Mouse (Mus musculus) forelimb bud, embryonic 11.5 days (tissue): ENCODE data around the gene Agap3.

Source experiments
- DNase-seq: peaks from one replicate; pipeline ENCODE4 v3.0.0-alpha.2; 2012; ENCODE audit warnings: low read depth, low spot score

Gene Agap3

GRCm38 (mm10) chr5:24474723-24475261, 22.8 kb downstream of the Agap3 start:
- DNase-seq, result no peak

- DNase-seq, result no peak
Measured at GRCm38 (mm10) chr5:24475476-24476241, 23.7 kb downstream of the Agap3 start.

GRCm38 (mm10) chr5:24477909-24478308, 25.9 kb downstream of the Agap3 start:
- no peak for DNase-seq

- peak; percentile 83 for DNase-seq
Measured at GRCm38 (mm10) chr5:24481647-24482046, 29.7 kb downstream of the Agap3 start.

- DNase-seq, result no peak
Measured at GRCm38 (mm10) chr5:24482247-24483079, 30.5 kb downstream of the Agap3 start.

GRCm38 (mm10) chr5:24483326-24483725, 31.3 kb downstream of the Agap3 start:
- DNase-seq, result peak; percentile 83

DNA sequence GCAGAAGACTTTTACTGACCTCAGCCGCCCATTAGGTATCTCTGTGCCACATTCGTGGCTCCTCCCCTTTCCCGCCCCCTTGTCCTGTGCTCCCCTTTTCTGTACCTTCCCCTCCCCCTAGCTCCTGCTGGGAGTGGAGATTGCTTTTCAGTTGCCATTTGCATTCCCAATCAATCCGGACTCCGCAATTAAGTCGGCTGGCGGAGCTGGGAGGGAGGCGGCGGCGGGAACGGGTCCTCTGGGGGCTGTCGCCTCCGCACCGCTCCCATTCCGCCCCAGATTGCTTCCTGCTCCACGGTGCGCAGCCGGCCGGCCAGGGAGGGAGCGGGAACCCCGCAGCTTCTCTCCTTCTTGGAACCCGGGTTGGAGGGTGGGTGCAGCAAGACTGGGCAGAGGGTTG, 33.0 kb downstream of the Agap3 start:
- DNase-seq, result no peak

- DNase-seq, result peak; percentile 85
Measured at GRCm38 (mm10) chr5:24486097-24486496, 34.1 kb downstream of the Agap3 start.

DNA sequence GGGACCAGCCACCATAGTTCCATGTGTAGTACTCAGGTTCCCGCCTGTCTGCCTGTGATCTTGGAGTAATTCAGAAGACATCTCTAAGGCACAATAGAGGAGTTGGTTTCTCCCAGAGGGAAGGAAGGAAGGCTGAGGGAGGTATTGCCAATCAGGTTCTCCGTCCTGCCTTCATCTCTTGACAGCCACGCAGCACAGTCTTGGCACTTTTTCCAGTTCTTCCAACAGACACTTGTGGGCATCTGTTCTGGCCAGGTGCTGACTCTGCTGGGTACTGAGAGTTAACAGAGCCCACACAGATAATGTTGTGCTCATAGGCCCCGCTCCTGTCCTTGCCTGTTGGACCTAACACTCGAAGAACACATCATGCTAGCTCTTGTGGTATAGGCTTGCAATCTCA, 34.8 kb downstream of the Agap3 start:
- DNase-seq, result no peak

- DNase-seq, result no peak
Measured at GRCm38 (mm10) chr5:24490413-24490920, 38.5 kb downstream of the Agap3 start.

GRCm38 (mm10) chr5:24492546-24493285, 40.7 kb downstream of the Agap3 start:
- no peak for DNase-seq

- DNase-seq, result no peak
Measured at GRCm38 (mm10) chr5:24495019-24495418, 43.0 kb downstream of the Agap3 start.

- no peak for DNase-seq
Measured at GRCm38 (mm10) chr5:24496756-24497155, 44.8 kb downstream of the Agap3 start.

- no peak for DNase-seq
Measured at GRCm38 (mm10) chr5:24497526-24497925, 45.5 kb downstream of the Agap3 start.

DNA sequence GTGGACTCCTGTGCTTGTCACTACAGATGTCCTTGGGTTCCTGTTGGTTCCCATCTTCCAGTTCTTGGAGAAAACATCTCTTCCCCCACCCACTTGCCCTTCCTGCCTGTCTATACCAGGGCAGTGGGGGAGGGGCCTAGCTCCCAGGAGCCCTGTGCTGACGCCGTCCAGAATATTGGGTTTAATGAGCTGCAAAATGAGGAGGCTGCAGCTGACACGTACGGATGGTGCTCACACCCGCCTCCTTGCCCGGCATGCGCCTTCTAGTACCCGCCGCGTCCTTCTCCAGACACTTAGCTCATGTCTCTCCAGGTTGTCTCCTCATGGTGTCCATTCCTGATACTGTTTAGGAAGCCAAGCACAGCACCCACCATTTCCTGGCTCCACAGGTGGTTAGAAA, 47.1 kb downstream of the Agap3 start:
- no peak for DNase-seq

- no peak for DNase-seq
Measured at GRCm38 (mm10) chr5:24500851-24501250, 48.9 kb downstream of the Agap3 start.

DNA sequence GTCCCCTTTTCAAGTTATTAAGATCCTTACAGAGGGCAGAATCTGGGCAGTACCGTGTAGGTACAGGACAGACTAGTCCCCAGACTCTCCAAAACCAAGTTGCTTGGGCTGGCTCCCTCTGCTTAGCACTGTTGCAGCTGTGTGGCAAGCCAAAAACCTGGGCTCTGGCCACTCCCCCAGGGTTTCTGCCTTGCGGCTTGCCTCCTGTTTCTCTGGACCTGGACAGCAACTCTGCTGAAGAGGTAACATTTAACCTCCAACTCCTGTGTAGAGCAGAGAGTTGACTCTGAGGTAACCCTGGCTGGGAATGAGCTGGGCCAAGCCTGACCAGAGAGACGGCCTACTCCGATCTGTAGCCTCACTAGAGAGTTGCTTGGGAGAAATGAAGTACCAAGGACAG, 50.8 kb downstream of the Agap3 start:
- no peak for DNase-seq

DNA sequence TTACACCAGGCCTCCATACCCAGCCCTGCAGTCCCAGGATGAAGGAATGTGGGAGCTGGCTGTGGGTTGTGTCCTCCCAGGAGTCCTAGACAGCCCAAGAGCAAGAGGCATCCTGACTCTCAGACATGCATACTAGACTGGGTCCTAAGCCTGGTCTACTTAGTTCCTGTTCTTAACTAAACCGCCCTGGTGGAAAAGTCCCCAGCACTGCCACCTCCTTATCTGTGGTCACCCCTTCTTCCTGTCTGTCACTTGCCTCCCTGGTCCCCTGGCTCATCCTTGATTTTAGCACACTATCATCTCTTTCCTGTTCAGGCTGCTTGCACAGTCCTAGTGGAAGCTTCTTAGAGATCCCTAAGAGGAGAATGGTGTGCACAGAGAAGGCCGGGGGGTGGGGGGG, 53.5 kb downstream of the Agap3 start:
- no peak for DNase-seq

- no peak for DNase-seq
Measured at GRCm38 (mm10) chr5:24508406-24508805, 56.4 kb downstream of the Agap3 start.

- DNase-seq, result no peak
Measured at GRCm38 (mm10) chr5:24510635-24511034, 58.7 kb downstream of the Agap3 start.

DNA sequence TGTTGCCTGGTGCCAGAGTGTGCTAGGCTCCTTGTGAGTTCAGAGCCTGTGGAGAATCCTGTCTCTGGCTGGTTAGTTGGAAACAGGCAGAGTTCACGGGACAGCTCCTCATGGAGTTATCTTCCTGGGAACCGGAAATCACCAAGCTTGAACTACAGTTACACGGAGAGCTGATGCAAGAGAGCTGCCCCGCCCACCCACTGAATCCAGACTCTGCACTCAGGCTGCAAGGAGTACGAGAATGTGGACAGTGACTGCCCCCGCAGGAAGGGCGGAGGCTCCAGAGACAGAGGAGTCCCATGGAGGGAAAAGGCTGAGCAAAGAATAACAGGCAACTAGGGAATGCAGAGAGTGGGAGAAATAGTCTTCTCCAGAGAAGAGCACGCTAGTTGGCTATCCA, 60.3 kb downstream of the Agap3 start:
- DNase-seq, result no peak

GRCm38 (mm10) chr5:24521366-24521765, 69.4 kb downstream of the Agap3 start:
- DNase-seq, result no peak
